Mouse (Mus musculus) kidney, embryonic 15.5 days (tissue): ENCODE data around the gene Smad6. TPM values are rescaled to one million over a fixed set of nuclear protein-coding genes. Genes with fewer than 3 reads are reported as not detected.
A peak's percentile ranks its signal among the peaks of the same experiment; 100 is the strongest.

ENCODE experiments used
- ATAC-seq: fragments of 200-750 bp; cut with Nextera tagmentation; replicated peaks from 2 replicates; pipeline ENCODE4 v1.8.0; 2017; ENCODE audit warnings: moderate TSS enrichment; ENCODE audit not compliant: low FRiP score
- H3K27ac ChIP-seq: fragments of 300-500 bp; sonication (generic); 2 replicates; pipeline ENCODE4 v1.5.1; 2015; ENCODE audit warnings: mild to moderate bottlenecking, inconsistent platforms
- H3K27me3 ChIP-seq: fragments of 300-500 bp; sonication (generic); 2 replicates; pipeline ENCODE4 v1.6.1; 2015; ENCODE audit warnings: inconsistent platforms
- H3K36me3 ChIP-seq: fragments of 300-500 bp; sonication (generic); 2 replicates; pipeline ENCODE4 v1.6.1; 2015; ENCODE audit warnings: inconsistent platforms
- H3K4me1 ChIP-seq: fragments of 300-500 bp; sonication (generic); 2 replicates; pipeline ENCODE4 v1.6.1; 2015; ENCODE audit warnings: inconsistent platforms
- H3K4me2 ChIP-seq: fragments of 300-500 bp; sonication (generic); 2 replicates; pipeline ENCODE4 v1.6.1; 2015; ENCODE audit warnings: moderate library complexity, mild to moderate bottlenecking, inconsistent platforms
- H3K4me3 ChIP-seq: fragments of 300-500 bp; sonication (generic); replicated peaks from 2 replicates; pipeline ENCODE4 v1.5.1; 2015; ENCODE audit warnings: mild to moderate bottlenecking, inconsistent platforms
- H3K9ac ChIP-seq: fragments of 300-500 bp; sonication (generic); 2 replicates; pipeline ENCODE4 v1.6.1; 2015; ENCODE audit warnings: mild to moderate bottlenecking, inconsistent platforms
- H3K9me3 ChIP-seq: fragments of 300-500 bp; sonication (generic); replicated peaks from 2 replicates; pipeline ENCODE4 v1.6.1; 2016; ENCODE audit warnings: inconsistent platforms
- WGBS: fragments of 180-500 bp; shearing (Covaris S2); methylation state at CpG from one replicate; pipeline ENCODE4 v1.1.7; 2015; ENCODE audit warnings: mixed read lengths; 5-methylcytosine and 5-hydroxymethylcytosine counted together
- polyA plus RNA-seq: library from polyadenylated mRNA; unstranded; fragments of >200 nt; fragmentation: Nextera tagmentation; extraction: Ambion mirVana; gene quantifications from 2 replicates; pipeline ENCODE4 v1.2.1, GENCODE M21; 2015

Smad6 gene
- polyA plus RNA-seq, 1 experiment from 2014 or later: 12.3 TPM

DNA sequence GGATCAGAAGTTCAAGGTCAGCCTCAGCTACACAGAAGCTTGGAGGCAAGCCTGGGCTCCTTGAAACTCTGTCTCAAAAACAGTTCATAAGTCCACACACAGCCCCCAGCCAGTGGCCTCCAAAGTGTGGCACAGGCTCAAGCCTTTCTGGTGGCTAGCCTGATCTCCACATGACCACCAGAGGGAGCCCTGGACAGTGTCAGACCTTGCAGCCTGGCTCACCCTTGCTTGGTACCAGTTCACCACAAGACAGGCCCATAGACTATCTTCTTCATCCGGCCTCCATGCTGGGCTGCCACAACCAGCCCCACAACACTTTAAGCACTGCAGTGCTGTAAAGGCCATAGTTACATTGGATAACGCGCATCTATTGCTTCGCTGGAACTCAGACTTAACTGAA is 103.6 kb downstream of the Smad6 start:
- Histone ChIP-seq H3K4me2 (no peak overlapping the region), H3K27ac (no peak overlapping the region), H3K9me3 (no peaks in the 10 kb centered on the region), H3K4me1 (peaks cover 43% of the 10 kb centered on the region), H3K27me3 (0 out of 2 replicates have a peak, but pooled peaks cover 15% of the 10 kb centered on the region), H3K36me3 (no peaks in the 10 kb centered on the region), H3K4me3 (no peak overlapping the region), H3K9ac (no peak overlapping the region)
- 0 out of 2 replicates have a peak, but pooled peaks have one; percentile 29 for ATAC-seq
- WGBS: 67% methylated on average over 4 of the region's 4 CpGs

- 0 out of 2 replicates have a peak, but pooled peaks cover 15% of the 10 kb centered on the region for H3K27me3 ChIP-seq
- no peak overlapping the region for H3K4me2 ChIP-seq
- H3K9ac ChIP-seq: no peak overlapping the region
- ATAC-seq: no peak
- H3K36me3 ChIP-seq: no peaks in the 10 kb centered on the region
- 0 out of 2 replicates have a peak overlapping the region, but pooled peaks have one; percentile 20 for H3K27ac ChIP-seq
- 64% methylated on average over 6 of the region's 6 CpGs for WGBS
- H3K9me3 ChIP-seq: no peaks in the 10 kb centered on the region
- H3K4me1 ChIP-seq: peaks cover 42% of the 10 kb centered on the region
- no peak overlapping the region for H3K4me3 ChIP-seq
Observed at GRCm38 (mm10) chr9:63916441-63916840, 105.4 kb downstream of the Smad6 start.

DNA sequence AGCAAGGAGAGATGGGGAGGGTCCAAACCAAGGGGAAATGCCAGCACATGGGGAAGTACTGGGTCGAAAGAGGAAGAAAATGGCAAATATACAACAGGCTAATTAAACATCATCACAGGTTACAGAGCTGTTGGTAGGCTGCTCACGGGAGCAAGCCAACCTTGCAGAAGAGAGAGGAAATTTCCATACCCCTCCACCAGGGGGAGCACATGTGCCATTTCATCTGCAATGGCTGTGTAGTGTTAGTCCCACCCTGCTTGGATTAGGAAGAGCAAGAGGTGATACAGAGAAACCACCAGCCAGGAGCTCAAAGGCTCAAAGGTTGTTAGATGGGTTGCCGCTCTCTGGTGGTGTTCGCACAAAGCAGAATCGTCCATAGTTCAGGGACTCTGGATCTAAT is 105.9 kb downstream of the Smad6 start:
- Histone ChIP-seq H3K4me3 (no peak overlapping the region), H3K9ac (no peak overlapping the region), H3K36me3 (no peaks in the 10 kb centered on the region), H3K9me3 (no peaks in the 10 kb centered on the region), H3K4me1 (peaks cover 39% of the 10 kb centered on the region), H3K4me2 (no peak overlapping the region), H3K27me3 (0 out of 2 replicates have a peak, but pooled peaks cover 15% of the 10 kb centered on the region), H3K27ac (no peak overlapping the region)
- no peak for ATAC-seq
- 71% methylated on average over 5 of the region's 5 CpGs for WGBS

- no peak for ATAC-seq
- Histone ChIP-seq H3K4me3 (no peak overlapping the region), H3K36me3 (no peaks in the 10 kb centered on the region), H3K9me3 (no peaks in the 10 kb centered on the region), H3K9ac (no peak overlapping the region), H3K4me2 (no peak overlapping the region), H3K27me3 (0 out of 2 replicates have a peak, but pooled peaks cover 15% of the 10 kb centered on the region), H3K27ac (no peak overlapping the region), H3K4me1 (peaks cover 39% of the 10 kb centered on the region)
- WGBS: 57% methylated on average over 5 of the region's 5 CpGs
Observed at GRCm38 (mm10) chr9:63914944-63915343, 106.9 kb downstream of the Smad6 start.

- H3K4me3 ChIP-seq: no peak overlapping the region
- 0 out of 2 replicates have a peak overlapping the region, but pooled peaks have one; percentile 32 for H3K27ac ChIP-seq
- no peaks in the 10 kb centered on the region for H3K9me3 ChIP-seq
- WGBS: 42% methylated on average over 9 of the region's 9 CpGs
- H3K9ac ChIP-seq: no peak overlapping the region
- no peaks in the 10 kb centered on the region for H3K36me3 ChIP-seq
- no peak for ATAC-seq
- H3K4me1 ChIP-seq: peaks cover 28% of the 10 kb centered on the region
- H3K27me3 ChIP-seq: 0 out of 2 replicates have a peak, but pooled peaks cover 15% of the 10 kb centered on the region
- no peak overlapping the region for H3K4me2 ChIP-seq
Observed at GRCm38 (mm10) chr9:63912051-63912450, 109.8 kb downstream of the Smad6 start.

GRCm38 (mm10) chr9:63909618-63910017 is 112.2 kb downstream of the Smad6 start:
- no peaks in the 10 kb centered on the region for H3K36me3 ChIP-seq
- H3K9me3 ChIP-seq: 0 out of 2 replicates have a peak, but pooled peaks cover 2% of the 10 kb centered on the region
- H3K4me3 ChIP-seq: no peak overlapping the region
- no peak overlapping the region for H3K4me2 ChIP-seq
- ATAC-seq: 0 out of 2 replicates have a peak, but pooled peaks have one; percentile 52
- peaks cover 11% of the 10 kb centered on the region; the same call in 1 of the 2 replicates for H3K4me1 ChIP-seq
- H3K27ac ChIP-seq: peak overlapping the region; percentile 66; the same call in 1 of the 2 replicates
- H3K27me3 ChIP-seq: 0 out of 2 replicates have a peak, but pooled peaks cover 3% of the 10 kb centered on the region
- WGBS: 11% methylated on average over 5 of the region's 5 CpGs
- no peak overlapping the region for H3K9ac ChIP-seq

GRCm38 (mm10) chr9:63904543-63904942 is 117.3 kb downstream of the Smad6 start:
- 91% methylated on average over 2 of the region's 2 CpGs for WGBS
- Histone ChIP-seq H3K27me3 (no peaks in the 10 kb centered on the region), H3K4me2 (no peak overlapping the region), H3K4me3 (no peak overlapping the region), H3K36me3 (no peaks in the 10 kb centered on the region), H3K9ac (no peak overlapping the region), H3K27ac (no peak overlapping the region), H3K4me1 (no peaks in the 10 kb centered on the region), H3K9me3 (0 out of 2 replicates have a peak, but pooled peaks cover 6% of the 10 kb centered on the region)
- no peak for ATAC-seq

Other genes starting within 250 kb of the Smad6 start
- 0.16 and 0.51 TPM in 2 replicates for gene Lctl, start 95.1 kb upstream of the Smad6 start, polyA plus RNA-seq
- gene Zwilch, start 151.0 kb upstream of the Smad6 start, polyA plus RNA-seq: 26.3 and 29.1 TPM in 2 replicates
- 1,178 and 1,188 TPM in 2 replicates for gene Rpl4, start 151.3 kb upstream of the Smad6 start, polyA plus RNA-seq
- 34.3 and 35.6 TPM in 2 replicates for gene Snapc5, start 157.2 kb upstream of the Smad6 start, polyA plus RNA-seq
- 2.9 and 3.0 TPM in 2 replicates for gene Uchl4, start 213.1 kb upstream of the Smad6 start, polyA plus RNA-seq
- 80.4 and 81.7 TPM in 2 replicates for gene Map2k1, start 231.6 kb upstream of the Smad6 start, polyA plus RNA-seq